Mouse (Mus musculus) c-Kit-positive CD71-positive TER-119-positive erythroid progenitor cells, embryonic 14.5 days (primary cell): Measurements from ENCODE around the gene Chst14.

ENCODE experiments used
- DNase-seq: peaks from one replicate; pipeline ENCODE4 v3.0.0-alpha.2; 2013; ENCODE audit warnings: low spot score

Gene Chst14

DNA sequence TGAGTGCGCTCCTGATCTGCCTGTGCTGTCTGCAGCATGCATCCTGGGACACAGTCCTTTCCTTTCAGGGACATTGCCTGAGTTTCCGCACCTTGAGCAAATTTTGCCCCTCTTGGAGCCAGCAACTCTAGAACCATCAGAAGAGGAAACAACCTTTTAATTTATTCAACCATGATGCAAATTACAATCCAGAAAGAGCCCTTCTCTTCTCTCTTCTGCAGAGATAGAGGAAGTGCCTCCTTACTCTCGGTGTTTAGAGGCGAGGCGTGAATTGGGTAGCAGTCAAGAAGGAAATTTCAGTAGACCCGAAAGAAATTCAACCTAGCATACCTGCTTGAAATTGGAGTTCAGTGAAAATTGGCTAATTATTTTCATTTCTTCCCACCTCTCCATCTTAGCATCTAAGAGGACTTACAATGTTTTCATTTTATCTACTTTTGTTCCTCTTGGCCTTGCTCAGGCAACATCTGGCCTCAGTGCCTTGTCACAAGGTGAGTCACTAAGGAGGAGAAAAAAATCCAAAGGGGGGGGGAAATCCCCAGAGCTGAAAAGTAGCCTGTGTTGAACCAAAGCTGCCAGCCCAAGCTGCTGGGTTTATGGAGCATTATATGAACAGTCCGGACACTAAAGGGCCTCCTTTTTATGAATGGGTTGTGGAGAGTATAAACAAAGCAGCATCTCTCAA, 20.7 kb upstream of the Chst14 start:
- DNase-seq, result no peak

DNA sequence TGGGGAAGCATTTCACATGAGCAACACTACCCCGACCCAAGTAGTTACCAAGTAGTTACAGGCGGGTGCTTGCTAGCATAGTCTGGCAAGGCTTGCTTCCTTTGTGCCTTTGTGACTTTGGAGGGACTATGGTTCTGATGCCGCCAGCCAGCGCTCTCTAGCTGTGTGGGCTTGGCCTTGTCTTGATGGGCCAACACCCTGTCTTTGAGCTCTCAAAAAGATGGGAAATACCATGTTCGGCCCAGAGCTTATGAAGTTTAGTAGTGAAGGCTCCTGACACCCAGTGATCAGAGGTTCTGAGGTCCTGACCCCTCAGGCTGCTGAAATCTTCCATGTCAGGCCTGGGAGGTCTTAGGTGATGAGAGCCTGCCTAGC, 20.2 kb upstream of the Chst14 start:
- no peak for DNase-seq

DNA sequence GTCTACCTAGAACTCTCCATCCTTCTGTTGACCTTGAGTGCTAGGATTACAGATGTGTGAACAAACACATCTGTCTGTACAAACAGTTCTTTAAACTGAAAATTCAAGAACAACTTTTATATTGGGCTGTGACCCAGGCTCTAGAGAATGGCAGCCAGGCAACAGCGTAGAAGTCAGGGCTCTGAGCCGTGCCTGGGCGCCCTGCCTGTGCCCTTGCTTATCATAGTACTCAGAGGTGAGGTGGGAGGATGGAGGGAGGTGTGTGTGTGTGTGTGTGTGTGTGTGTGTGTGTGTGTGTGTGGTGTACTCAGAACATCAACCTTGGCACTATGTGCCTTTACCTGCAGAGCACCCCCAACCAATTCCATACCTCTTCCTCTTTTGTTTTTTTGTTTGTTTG, 18.5 kb upstream of the Chst14 start:
- no peak for DNase-seq

DNA sequence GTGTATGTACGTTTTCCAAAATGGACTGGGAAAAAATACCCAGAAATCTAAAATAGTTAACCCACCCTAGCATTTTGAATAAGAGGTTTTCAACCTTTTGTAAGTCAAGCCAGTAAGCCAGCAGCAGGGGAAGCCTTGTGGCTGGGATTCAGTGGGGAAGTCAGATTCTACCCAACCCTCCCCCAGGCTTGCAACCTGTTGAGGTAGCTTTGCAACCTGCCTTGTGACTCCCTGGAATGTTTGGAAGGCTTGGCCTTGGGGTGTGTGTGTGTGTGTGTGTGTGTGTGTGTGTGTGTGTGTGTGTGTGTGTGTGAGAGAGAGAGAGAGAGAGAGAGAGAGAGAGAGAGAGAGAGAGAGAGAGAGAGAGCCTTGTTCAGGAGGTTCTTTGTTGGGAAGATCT, 17.1 kb upstream of the Chst14 start:
- DNase-seq, result no peak

DNA sequence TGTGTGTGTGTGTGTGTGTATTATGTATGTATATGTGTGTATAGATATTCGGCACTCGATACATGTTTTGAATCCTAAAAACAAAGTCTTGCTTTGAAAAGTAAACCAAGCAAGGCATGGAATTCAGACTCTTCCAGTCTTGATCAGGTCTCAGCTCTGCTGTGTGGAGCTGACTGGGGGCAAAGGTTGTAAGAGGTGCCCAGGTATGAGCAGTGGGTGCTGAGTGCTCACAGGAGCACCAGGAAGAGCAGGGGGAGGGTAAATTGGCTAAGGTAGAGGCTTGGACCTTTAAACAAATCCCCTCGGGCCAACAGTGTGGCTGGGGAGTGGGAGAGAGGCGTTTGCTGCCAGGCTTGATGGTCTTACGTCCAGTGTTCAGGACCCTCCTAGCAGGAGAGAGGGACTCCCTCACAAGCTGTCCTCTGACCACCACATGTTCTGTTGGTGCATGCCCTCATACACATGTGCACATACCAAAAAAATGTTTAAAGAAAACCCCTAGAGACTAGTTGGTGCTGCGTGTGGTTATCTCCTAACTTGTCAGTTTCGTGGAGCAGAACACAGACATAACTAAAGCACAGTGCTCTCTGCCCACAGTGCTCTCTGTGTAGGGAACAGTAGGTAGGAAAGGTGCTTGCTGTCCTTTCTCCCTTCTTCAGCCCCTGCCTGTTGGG, 15.6 kb upstream of the Chst14 start:
- no peak for DNase-seq

DNA sequence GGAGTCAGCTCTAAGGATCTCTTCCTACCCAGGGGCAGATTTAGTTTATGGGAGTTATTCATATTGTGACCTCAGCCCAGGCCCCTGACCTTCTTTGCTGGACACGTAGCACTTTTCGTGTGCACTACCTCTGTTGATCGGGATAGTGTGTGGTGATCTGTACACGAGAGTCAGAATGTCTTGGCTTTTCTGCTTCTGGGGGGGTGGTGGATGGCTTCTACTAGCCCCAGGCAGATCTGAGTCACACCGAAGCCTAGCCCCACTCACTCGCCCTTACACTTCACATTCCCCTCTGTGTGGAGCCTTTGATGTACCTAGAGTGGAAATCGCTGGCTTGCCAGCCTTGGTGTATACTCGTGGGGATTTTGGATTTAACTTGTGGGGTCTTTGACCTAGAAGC, 13.6 kb upstream of the Chst14 start:
- DNase-seq, result no peak

DNA sequence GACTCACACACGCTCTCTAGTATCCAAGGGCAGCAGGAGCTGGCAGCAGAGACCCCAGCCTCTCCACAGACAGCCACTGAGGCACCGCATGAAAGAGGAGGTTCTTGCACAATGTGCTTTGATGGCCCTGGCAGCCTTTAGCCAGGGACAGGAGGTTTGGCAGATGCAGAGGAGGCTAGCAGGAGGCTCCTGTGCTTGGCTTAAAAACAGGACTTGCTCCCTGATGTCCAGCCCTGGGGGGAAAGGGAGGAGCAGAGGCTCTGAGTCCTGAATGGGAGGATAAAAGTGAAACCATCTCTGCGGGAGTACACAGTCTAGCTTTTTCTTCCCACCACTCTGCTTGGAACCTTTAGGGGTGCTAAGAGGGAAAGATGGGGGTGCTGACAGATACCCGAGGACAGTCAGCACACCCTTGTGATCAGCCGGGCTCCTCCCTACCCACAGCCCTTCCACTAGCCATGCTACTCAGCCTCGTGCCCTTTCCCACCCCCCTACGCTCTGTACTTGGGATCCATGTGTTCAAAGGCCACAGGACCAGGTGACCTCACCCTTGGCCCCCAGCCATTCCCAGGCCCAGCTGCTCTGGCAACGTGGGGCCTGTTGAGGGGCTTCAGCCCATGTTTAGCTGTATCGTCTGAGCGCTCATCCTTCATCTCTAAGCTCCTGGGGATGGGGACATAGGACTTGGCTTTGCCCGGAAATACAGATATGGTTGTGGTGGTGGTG, 12.6 kb upstream of the Chst14 start:
- DNase-seq, result no peak

DNA sequence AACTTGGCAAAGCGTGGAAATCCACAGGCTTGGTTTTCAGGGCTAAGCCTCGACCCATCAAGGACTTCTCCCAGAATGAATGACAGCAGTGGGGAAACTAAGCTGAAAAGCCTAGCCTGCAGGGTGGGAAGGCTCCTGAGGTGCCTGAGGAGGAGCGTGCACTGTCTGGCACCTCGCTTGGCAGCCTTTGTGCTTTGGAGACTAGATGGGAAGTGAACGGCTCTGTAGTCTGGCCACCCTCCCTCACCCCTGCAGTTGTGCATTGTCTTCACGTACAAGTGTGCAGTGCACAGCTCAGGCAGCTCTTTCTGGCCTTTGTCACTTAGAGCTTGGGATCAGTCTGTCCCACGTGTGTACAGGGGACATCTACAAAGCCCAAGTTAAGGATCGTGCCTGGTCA, 11.6 kb upstream of the Chst14 start:
- DNase-seq, result no peak

DNA sequence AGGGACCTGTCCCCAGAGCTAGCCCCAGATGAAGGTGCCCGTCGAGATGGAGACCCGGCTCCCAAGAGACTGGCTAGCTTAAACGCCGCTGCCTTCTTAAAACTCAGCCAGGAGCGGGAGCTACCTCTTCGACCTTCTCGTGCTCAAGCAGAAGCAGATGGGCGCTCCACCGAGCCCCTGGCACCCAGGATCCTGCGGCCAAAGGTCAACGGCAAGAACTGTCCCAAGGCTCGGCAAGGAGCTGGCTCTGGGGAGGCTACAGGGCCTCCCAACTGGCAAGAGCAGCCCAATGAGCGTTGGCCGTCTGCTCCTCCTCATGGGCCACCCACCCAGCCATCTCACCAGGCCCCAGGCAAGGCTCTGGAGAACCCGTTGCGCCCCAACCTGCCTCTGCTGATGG, 9.9 kb upstream of the Chst14 start:
- no peak for DNase-seq

DNA sequence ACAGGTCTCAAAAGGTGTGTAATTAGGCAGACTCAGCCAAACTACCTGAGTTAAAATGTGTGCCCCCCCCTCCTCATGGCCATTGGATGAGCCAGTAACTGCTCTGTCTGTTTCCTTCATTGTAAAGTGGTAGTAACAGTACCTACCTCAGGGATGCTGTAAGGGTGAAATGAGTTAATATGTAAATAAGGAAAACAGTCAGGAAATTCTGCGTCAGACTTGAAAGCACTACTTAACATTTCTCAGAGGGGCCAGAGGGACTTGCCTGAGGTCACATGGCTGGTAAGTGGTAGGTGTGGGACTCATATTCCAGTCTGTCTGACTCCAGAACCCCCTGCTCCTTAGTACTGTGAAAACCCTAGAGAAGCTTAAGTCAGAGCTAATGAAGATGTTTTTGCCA, 7.8 kb upstream of the Chst14 start:
- no peak for DNase-seq

DNA sequence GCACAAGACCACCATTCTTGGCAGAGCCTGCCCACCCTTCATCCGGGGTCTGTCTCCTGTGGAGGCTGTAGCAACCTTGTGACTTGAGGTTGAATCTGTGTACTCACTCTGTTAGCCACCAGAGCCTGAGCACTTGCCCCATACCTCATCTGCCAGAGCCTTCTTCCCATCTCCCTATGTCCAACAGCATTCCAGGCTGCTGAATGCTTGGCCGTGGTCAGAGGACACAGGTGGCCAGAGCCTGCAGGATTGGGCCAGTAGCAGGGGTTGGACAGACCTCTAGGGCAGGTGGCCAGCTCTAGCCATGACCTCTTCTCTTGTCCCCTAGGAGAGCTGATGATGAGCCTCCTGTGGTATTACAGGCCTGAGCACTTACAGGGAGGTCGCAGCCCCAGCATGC, 5.9 kb upstream of the Chst14 start:
- no peak for DNase-seq

DNA sequence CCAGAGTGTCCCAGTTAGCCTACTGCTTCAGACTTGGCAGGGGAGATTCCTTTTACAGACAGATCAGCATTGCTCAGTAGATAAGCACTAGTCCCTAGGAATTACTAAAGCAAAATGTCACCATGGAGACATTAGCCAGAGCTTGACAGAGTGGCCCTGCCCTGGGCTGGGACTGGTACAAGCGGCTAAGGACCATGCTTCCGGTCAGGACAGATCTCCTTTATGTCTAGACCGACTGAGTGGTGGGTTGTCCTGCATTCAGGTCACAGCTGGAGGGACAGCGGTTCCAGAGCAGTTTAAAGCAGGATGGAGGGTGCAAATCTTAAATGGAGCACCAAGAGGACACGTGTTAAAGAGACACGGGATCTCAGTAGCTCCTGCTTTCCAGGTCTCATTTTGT, 344 bp upstream of the Chst14 start:
- no peak for DNase-seq

DNA sequence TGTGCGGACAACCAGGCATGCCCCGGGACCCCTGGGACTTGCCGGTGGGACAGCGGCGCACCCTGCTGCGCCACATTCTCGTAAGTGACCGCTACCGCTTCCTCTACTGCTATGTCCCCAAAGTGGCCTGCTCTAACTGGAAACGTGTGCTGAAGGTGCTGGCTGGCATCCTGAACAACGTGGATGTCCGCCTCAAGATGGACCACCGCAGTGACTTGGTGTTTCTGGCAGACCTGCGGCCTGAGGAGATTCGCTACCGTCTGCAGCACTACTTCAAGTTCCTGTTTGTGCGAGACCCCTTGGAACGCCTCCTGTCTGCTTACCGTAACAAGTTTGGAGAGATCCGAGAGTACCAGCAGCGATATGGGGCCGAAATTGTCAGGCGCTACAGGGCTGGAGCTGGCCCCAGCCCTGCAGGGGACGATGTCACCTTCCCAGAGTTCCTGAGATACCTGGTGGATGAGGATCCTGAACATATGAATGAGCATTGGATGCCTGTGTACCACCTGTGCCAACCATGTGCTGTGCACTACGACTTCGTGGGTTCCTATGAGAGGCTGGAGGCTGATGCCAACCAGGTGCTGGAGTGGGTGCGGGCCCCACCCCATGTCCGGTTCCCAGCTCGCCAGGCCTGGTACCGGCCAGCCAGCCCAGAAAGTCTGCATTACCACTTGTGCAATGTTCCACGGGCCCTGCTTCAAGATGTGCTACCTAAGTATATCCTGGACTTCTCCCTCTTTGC, 873 bp downstream of the Chst14 start:
- no peak for DNase-seq

DNA sequence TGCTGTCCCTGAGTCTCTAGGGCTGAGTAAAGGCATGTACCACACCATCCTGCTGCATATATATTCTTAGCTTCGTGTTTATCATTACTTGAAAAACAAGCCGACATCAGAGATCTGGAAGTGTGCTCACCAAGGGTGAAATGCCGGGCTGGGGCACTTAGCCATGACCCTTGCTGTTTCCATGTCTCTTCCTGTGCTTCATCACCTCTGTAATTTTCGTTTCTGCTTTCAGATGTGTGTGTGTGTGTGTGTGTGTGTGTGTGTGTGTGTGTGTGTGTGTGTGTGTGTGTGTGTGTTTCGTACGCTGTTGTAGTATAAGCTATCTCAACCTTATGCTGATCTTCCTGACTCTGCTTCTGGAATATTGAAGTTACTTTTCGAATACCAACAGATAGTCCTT, 15.0 kb downstream of the Chst14 start:
- no peak for DNase-seq

DNA sequence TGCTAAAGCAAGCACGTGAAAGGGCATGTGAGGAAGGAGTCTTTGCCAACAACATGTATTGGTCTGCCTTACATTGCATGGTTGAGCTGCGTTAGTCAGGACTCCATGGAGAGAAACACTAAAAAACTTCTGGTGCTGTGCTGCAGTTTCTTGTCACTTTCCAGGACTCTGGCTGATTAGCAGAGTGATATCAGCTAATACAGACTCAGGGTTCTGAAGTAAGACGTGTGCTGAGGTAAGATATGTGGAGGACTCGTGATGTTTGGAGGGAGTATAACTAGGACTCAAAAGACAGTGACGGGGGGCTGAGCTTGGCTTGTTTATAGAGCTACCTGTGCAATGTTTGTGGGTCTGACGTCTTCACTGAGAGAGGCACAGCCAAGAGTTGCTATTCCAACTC, 16.9 kb downstream of the Chst14 start:
- DNase-seq, result no peak

DNA sequence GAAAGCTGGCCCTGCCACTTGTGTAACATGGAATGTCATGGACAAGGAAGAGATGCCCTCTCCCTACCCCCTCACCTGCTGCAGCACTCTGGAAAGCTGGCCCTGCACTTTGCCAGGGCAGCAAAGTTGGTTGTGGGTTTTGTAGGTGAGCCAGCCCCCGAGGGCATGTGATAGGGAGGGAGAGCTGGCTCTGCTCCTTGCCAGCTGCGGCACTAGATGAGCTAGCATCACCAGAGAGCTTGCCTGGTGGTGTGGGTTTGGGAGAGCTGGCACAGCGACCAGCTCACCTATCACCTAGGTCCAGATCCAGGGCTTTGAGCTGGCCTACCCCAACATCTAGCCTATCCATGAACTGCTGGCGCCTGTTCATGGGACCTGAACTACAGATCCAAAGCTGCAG, 22.5 kb downstream of the Chst14 start:
- no peak for DNase-seq

DNA sequence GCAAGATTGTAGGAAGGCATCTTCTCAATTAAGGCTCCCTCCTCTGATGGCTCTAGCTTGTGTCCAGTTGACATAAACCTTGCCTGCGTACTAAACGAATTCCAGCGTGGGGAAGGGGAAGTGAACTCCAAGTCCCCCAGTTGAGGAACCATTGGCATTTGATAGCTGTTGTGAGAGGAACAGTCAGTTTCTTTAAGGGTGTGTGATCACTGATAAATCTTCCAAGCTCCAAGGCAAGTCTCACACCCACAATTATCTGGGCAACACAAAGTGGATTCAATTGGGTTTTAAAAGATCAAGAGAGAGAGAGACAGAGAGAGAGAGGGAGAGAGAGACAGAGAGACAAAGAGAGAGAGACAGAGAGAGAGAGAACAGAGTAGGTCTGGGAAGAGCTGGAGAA, 23.4 kb downstream of the Chst14 start:
- DNase-seq, result no peak

DNA sequence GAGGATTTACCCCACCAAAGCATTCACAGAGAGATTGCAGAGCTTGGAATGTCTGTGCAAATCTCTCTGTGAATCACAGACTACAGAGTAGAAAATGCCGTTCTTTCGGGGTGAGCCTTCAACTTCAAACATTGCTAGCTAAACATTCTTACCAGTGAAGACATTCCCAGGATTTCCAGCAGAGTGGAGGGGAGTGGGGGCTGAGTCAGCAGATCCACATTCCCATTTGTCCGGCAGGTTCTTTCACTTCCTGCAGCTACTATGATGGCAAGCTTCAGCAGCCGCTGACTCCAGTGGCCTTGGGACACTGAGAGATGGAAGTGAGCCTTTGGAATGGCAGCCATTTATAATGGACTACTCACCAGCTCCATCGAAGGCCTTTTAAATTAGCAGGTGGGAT, 30.2 kb downstream of the Chst14 start:
- no peak for DNase-seq

DNA sequence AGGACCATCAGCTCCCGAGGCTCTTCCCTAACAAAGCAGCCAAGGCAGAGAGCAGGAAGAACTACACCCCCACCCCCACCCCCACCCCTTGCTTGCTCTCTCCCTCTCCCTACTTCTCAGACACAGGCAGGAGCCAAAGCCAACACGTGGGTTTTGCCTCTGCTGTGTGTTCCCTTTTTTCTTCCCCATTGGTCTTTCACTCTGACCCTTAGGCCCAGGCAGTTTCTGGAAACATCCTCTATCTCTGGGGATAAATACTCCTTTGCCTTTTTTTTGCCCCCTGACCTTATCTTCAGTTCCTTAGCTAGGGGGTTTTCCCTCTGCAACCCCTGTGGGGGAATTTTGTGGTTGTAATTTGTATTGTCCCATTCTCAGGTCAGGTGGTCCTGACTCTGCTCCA, 33.3 kb downstream of the Chst14 start:
- DNase-seq, result no peak

DNA sequence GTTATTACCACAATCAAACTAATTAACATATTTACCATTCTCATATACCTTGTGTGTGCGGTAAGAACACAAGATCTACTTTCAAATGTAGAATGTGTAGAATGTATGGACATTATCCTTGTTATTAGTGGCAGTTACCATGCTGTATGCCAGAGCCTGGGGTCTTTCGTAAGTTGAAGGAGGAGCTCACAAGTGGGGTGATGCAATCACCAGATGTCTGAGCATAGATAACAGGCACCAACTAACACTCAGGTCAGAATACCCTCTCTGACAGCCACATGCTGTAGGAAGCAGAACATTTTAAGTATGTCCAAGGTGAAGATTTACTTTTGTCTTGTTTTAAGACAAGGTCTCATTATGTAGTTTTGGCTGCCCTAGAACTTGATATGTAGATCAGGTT, 34.1 kb downstream of the Chst14 start:
- DNase-seq, result no peak

DNA sequence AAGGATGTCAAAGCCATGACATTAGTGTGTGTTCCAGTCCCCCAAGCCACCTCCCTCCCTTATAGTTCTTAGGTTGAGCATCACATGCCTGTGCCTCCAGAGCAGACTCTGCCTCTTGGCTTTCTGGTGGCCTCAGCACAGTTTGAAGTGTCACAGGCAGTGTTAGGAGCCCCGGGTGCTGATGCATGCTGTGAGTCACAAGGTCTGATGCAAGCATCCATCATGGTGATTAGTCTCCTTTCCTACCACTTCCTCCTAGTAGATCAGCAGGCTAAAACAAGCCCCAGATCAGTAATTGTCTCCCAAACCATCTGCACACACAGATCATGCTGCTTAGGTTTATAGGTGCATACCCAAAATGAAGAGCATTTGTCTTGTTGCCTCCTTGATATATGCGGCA, 35.2 kb downstream of the Chst14 start:
- DNase-seq, result no peak

DNA sequence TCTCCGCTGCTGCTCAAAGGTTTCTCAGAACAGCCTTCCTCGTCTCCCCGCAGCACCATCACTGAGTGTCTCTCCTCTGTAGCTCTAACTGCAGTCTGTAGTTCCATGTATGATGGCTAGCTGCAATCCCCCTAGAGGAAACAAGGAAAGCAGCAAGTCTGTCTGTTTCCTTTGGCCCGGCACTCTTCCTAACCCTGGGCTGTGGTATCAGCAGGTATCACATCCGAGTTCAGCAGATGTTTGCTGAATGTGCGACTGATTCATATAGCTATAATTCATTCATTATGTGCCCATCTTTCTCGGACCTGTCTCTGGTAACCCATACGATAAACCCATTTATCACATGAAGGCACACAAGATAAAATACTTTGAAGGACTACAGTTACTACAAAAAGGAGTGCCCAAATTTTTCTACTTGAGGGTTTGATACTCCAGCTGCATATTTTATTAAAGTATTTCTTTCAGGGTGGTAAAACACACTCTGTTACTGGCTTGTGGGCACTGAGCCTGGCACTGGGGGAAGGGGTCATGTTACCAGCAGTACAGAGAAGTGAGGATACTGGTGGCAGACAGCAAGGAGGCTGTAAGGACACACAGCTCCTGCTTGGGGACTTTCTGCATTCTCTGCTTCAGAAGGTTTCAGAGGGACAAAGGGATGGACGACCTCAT, 36.8 kb downstream of the Chst14 start:
- DNase-seq, result peak; percentile 44

DNA sequence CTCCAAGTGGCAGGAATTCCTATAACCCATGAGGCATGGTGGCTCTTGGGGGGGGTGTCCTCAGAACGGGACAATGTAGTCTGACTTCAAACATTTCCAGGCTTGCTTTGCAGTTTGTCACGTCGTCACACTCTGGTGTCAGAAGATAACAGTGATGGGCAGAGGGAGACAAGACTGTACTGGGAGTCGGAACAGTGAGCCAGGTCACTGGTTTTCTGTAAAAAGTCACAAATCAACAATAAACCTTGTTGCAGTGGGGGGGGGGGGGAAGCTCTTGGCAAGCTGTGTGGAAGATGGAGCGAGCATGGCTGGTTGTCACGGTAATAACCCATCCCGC, 37.3 kb downstream of the Chst14 start:
- DNase-seq, result peak; percentile 34
